Mouse (Mus musculus): ENCODE results near the gene Tspan1. TPM values are rescaled to one million over a fixed set of nuclear protein-coding genes. Genes with fewer than 3 reads are reported as not detected.
A peak's percentile ranks its signal among the peaks of the same experiment; 100 is the strongest.

Tspan1 gene
- polyA plus RNA-seq, 1 experiment from 2014 or later: 76.4 TPM

- Histone ChIP-seq H3K27ac (ENCODE audit: low read length) (no peak overlapping the region), H3K36me3 (ENCODE audit: control insufficient read depth, insufficient read depth, low read length) (no peaks in the 10 kb centered on the region), H3K4me3 (replicated peaks; ENCODE audit: low read length) (no peak overlapping the region), H3K4me2 (ENCODE audit: low read depth, low read length) (no peak overlapping the region), H3K9ac (ENCODE audit: low read length) (no peak overlapping the region), H3K9me3 (replicated peaks; ENCODE audit: control insufficient read depth, low read length) (no peaks in the 10 kb centered on the region), H3K4me1 (ENCODE audit: control insufficient read depth, insufficient read depth, low read length) (peaks cover 6% of the 10 kb centered on the region), H3K27me3 (ENCODE audit: control insufficient read depth, insufficient read depth, low read length) (no peaks in the 10 kb centered on the region)
- 82% methylated on average over 1 of the region's 1 CpGs for WGBS
- ATAC-seq (ENCODE audit: insufficient read depth, low FRiP score): no peak
Observed at GRCm38 (mm10) chr4:116141736-116142135, 25.7 kb downstream of the Tspan1 start.

GRCm38 (mm10) chr4:116140801-116141574 is 26.4 kb downstream of the Tspan1 start:
- no peak overlapping the region for H3K4me3 ChIP-seq (replicated peaks; ENCODE audit: low read length)
- H3K9me3 ChIP-seq (replicated peaks; ENCODE audit: control insufficient read depth, low read length): no peaks in the 10 kb centered on the region
- H3K9ac ChIP-seq (ENCODE audit: low read length): no peak overlapping the region
- ATAC-seq (ENCODE audit: insufficient read depth, low FRiP score): no peak
- 78% methylated on average over 7 of the region's 7 CpGs for WGBS
- H3K36me3 ChIP-seq (ENCODE audit: control insufficient read depth, insufficient read depth, low read length): no peaks in the 10 kb centered on the region
- peaks cover 6% of the 10 kb centered on the region for H3K4me1 ChIP-seq (ENCODE audit: control insufficient read depth, insufficient read depth, low read length)
- no peaks in the 10 kb centered on the region for H3K27me3 ChIP-seq (ENCODE audit: control insufficient read depth, insufficient read depth, low read length)
- H3K4me2 ChIP-seq (ENCODE audit: low read depth, low read length): no peak overlapping the region
- no peak overlapping the region for H3K27ac ChIP-seq (ENCODE audit: low read length)

GRCm38 (mm10) chr4:116137421-116137996 is 29.9 kb downstream of the Tspan1 start:
- Histone ChIP-seq H3K36me3 (ENCODE audit: control insufficient read depth, insufficient read depth, low read length) (no peaks in the 10 kb centered on the region), H3K9me3 (replicated peaks; ENCODE audit: control insufficient read depth, low read length) (no peaks in the 10 kb centered on the region), H3K9ac (ENCODE audit: low read length) (no peak overlapping the region), H3K4me1 (ENCODE audit: control insufficient read depth, insufficient read depth, low read length) (no peaks in the 10 kb centered on the region), H3K4me3 (replicated peaks; ENCODE audit: low read length) (no peak overlapping the region), H3K27me3 (ENCODE audit: control insufficient read depth, insufficient read depth, low read length) (no peaks in the 10 kb centered on the region), H3K4me2 (ENCODE audit: low read depth, low read length) (no peak overlapping the region), H3K27ac (ENCODE audit: low read length) (no peak overlapping the region)
- WGBS: 46% methylated on average over 13 of the region's 13 CpGs
- no peak for ATAC-seq (ENCODE audit: insufficient read depth, low FRiP score)

GRCm38 (mm10) chr4:116134990-116135389 is 32.4 kb downstream of the Tspan1 start:
- Histone ChIP-seq H3K4me3 (replicated peaks; ENCODE audit: low read length) (no peak overlapping the region), H3K9ac (ENCODE audit: low read length) (no peak overlapping the region), H3K4me1 (ENCODE audit: control insufficient read depth, insufficient read depth, low read length) (no peaks in the 10 kb centered on the region), H3K27ac (ENCODE audit: low read length) (no peak overlapping the region), H3K27me3 (ENCODE audit: control insufficient read depth, insufficient read depth, low read length) (no peaks in the 10 kb centered on the region), H3K4me2 (ENCODE audit: low read depth, low read length) (no peak overlapping the region), H3K9me3 (replicated peaks; ENCODE audit: control insufficient read depth, low read length) (no peaks in the 10 kb centered on the region), H3K36me3 (ENCODE audit: control insufficient read depth, insufficient read depth, low read length) (no peaks in the 10 kb centered on the region)
- ATAC-seq (ENCODE audit: insufficient read depth, low FRiP score): no peak
- 27% methylated on average over 2 of the region's 2 CpGs for WGBS

GRCm38 (mm10) chr4:116133126-116133525 is 34.3 kb downstream of the Tspan1 start:
- Histone ChIP-seq H3K9ac (ENCODE audit: low read length) (no peak overlapping the region), H3K4me2 (ENCODE audit: low read depth, low read length) (no peak overlapping the region), H3K27ac (ENCODE audit: low read length) (no peak overlapping the region), H3K4me1 (ENCODE audit: control insufficient read depth, insufficient read depth, low read length) (no peaks in the 10 kb centered on the region), H3K4me3 (replicated peaks; ENCODE audit: low read length) (no peak overlapping the region), H3K9me3 (replicated peaks; ENCODE audit: control insufficient read depth, low read length) (no peaks in the 10 kb centered on the region), H3K27me3 (ENCODE audit: control insufficient read depth, insufficient read depth, low read length) (no peaks in the 10 kb centered on the region), H3K36me3 (ENCODE audit: control insufficient read depth, insufficient read depth, low read length) (no peaks in the 10 kb centered on the region)
- 76% methylated on average over 4 of the region's 4 CpGs for WGBS
- no peak for ATAC-seq (ENCODE audit: insufficient read depth, low FRiP score)

- WGBS: 73% methylated on average over 6 of the region's 6 CpGs
- no peak overlapping the region for H3K27ac ChIP-seq (ENCODE audit: low read length)
- H3K4me3 ChIP-seq (replicated peaks; ENCODE audit: low read length): no peak overlapping the region
- no peak overlapping the region for H3K4me2 ChIP-seq (ENCODE audit: low read depth, low read length)
- ATAC-seq (ENCODE audit: insufficient read depth, low FRiP score): no peak
- H3K9me3 ChIP-seq (replicated peaks; ENCODE audit: control insufficient read depth, low read length): no peaks in the 10 kb centered on the region
- H3K27me3 ChIP-seq (ENCODE audit: control insufficient read depth, insufficient read depth, low read length): no peaks in the 10 kb centered on the region
- no peaks in the 10 kb centered on the region for H3K36me3 ChIP-seq (ENCODE audit: control insufficient read depth, insufficient read depth, low read length)
- no peak overlapping the region for H3K9ac ChIP-seq (ENCODE audit: low read length)
- H3K4me1 ChIP-seq (ENCODE audit: control insufficient read depth, insufficient read depth, low read length): peaks cover 6% of the 10 kb centered on the region
Observed at GRCm38 (mm10) chr4:116127956-116128355, 39.4 kb downstream of the Tspan1 start.

GRCm38 (mm10) chr4:116125803-116126386 is 41.5 kb downstream of the Tspan1 start:
- Histone ChIP-seq H3K4me1 (ENCODE audit: control insufficient read depth, insufficient read depth, low read length) (peaks cover 12% of the 10 kb centered on the region), H3K9me3 (replicated peaks; ENCODE audit: control insufficient read depth, low read length) (no peaks in the 10 kb centered on the region), H3K27ac (ENCODE audit: low read length) (0 out of 2 replicates have a peak overlapping the region, but pooled peaks have one; percentile 15), H3K36me3 (ENCODE audit: control insufficient read depth, insufficient read depth, low read length) (no peaks in the 10 kb centered on the region), H3K27me3 (ENCODE audit: control insufficient read depth, insufficient read depth, low read length) (no peaks in the 10 kb centered on the region), H3K4me3 (replicated peaks; ENCODE audit: low read length) (no peak overlapping the region), H3K4me2 (ENCODE audit: low read depth, low read length) (no peak overlapping the region), H3K9ac (ENCODE audit: low read length) (no peak overlapping the region)
- no peak for ATAC-seq (ENCODE audit: insufficient read depth, low FRiP score)
- WGBS: 89% methylated on average over 4 of the region's 4 CpGs

- WGBS: 4% methylated on average over 24 of the region's 24 CpGs
- peak within 1 kb of the TSS; percentile 25 for H3K27ac ChIP-seq (ENCODE audit: low read length)
- no peaks in the 10 kb centered on the region for H3K36me3 ChIP-seq (ENCODE audit: control insufficient read depth, insufficient read depth, low read length)
Observed at GRCm38 (mm10) chr4:116123602-116124519, 43.5 kb downstream of the Tspan1 start, which contains the start of the genes Rad54l and Pomgnt1. Rad54l (minus strand) TSS chr4:116123690. Pomgnt1 (plus strand) TSS chr4:116123840.

More at GRCm38 (mm10) chr4:116123602-116124519, 43.5 kb downstream of the Tspan1 start, which contains the start of the genes Rad54l and Pomgnt1:
- H3K4me2 ChIP-seq (ENCODE audit: low read depth, low read length): peak within 1 kb of the TSS; percentile 72
- peak within 1 kb of the TSS; percentile 67 for H3K9ac ChIP-seq (ENCODE audit: low read length)
- peak; percentile 97 for ATAC-seq (ENCODE audit: insufficient read depth, low FRiP score)
- H3K4me3 ChIP-seq (replicated peaks; ENCODE audit: low read length): peak within 1 kb of the TSS; percentile 68
- peaks cover 12% of the 10 kb centered on the region for H3K4me1 ChIP-seq (ENCODE audit: control insufficient read depth, insufficient read depth, low read length)
- no peaks in the 10 kb centered on the region for H3K27me3 ChIP-seq (ENCODE audit: control insufficient read depth, insufficient read depth, low read length)
- no peaks in the 10 kb centered on the region for H3K9me3 ChIP-seq (replicated peaks; ENCODE audit: control insufficient read depth, low read length)

Measured in stomach, embryonic 16.5 days (tissue).